Mouse (Mus musculus): ENCODE data around the gene Erich4. TPM values are rescaled to one million over a fixed set of nuclear protein-coding genes. Genes with fewer than 3 reads are reported as not detected.

Gene Erich4
- polyA plus RNA-seq, 1 experiment from 2014 or later, result 3.2 TPM

- no peak for ATAC-seq (ENCODE audit: insufficient read depth, low FRiP score, low read depth)
Observed at GRCm38 (mm10) chr7:25639754-25640153, 24.1 kb upstream of the Erich4 start.

GRCm38 (mm10) chr7:25637099-25637498, 21.4 kb upstream of the Erich4 start:
- no peak overlapping the region for H3K4me2 ChIP-seq
- no peak overlapping the region for H3K9ac ChIP-seq
- H3K27me3 ChIP-seq (replicated peaks), result no peaks in the 10 kb centered on the region
- no peak overlapping the region for H3K4me3 ChIP-seq (replicated peaks)
- H3K4me1 ChIP-seq, result no peaks in the 10 kb centered on the region
- ATAC-seq (ENCODE audit: insufficient read depth, low FRiP score, low read depth), result no peak
- WGBS, result 83% methylated on average over 5 of the region's 5 CpGs
- H3K36me3 ChIP-seq, result peaks cover 6% of the 10 kb centered on the region; the same call in 1 of the 2 replicates
- no peaks in the 10 kb centered on the region for H3K9me3 ChIP-seq
- H3K27ac ChIP-seq, result no peak overlapping the region

More at GRCm38 (mm10) chr7:25639754-25640153, 24.1 kb upstream of the Erich4 start:
- H3K4me3 ChIP-seq (replicated peaks), result no peak overlapping the region
- no peak overlapping the region for H3K4me2 ChIP-seq
- H3K4me1 ChIP-seq, result no peaks in the 10 kb centered on the region
- H3K9me3 ChIP-seq, result no peaks in the 10 kb centered on the region
- H3K27ac ChIP-seq, result no peak overlapping the region
- no peaks in the 10 kb centered on the region for H3K27me3 ChIP-seq (replicated peaks)
- 93% methylated on average over 4 of the region's 4 CpGs for WGBS
- peaks cover 6% of the 10 kb centered on the region; the same call in 1 of the 2 replicates for H3K36me3 ChIP-seq
- H3K9ac ChIP-seq, result no peak overlapping the region

- no peaks in the 10 kb centered on the region for H3K9me3 ChIP-seq
- no peak overlapping the region for H3K4me2 ChIP-seq
- no peak for ATAC-seq (ENCODE audit: insufficient read depth, low FRiP score, low read depth)
- H3K36me3 ChIP-seq, result peaks cover 6% of the 10 kb centered on the region; the same call in 1 of the 2 replicates
- H3K4me3 ChIP-seq (replicated peaks), result no peak overlapping the region
- H3K27me3 ChIP-seq (replicated peaks), result no peaks in the 10 kb centered on the region
- WGBS, result 24% methylated on average over 3 of the region's 3 CpGs
- no peak overlapping the region for H3K9ac ChIP-seq
- no peaks in the 10 kb centered on the region for H3K4me1 ChIP-seq
- H3K27ac ChIP-seq, result no peak overlapping the region
Observed at GRCm38 (mm10) chr7:25636373-25636772, 20.7 kb upstream of the Erich4 start.

GRCm38 (mm10) chr7:25632679-25633078, 17.0 kb upstream of the Erich4 start:
- Histone ChIP-seq H3K27me3 (replicated peaks) (no peaks in the 10 kb centered on the region), H3K9me3 (no peaks in the 10 kb centered on the region), H3K4me1 (peaks cover 9% of the 10 kb centered on the region), H3K27ac (no peak overlapping the region), H3K4me2 (no peak overlapping the region), H3K36me3 (peaks cover 11% of the 10 kb centered on the region; the same call in 1 of the 2 replicates), H3K4me3 (replicated peaks) (no peak overlapping the region), H3K9ac (no peak overlapping the region)
- 75% methylated on average over 5 of the region's 5 CpGs for WGBS
- ATAC-seq (ENCODE audit: insufficient read depth, low FRiP score, low read depth), result no peak

- Histone ChIP-seq H3K27ac (no peak overlapping the region), H3K9ac (peak overlapping the region; percentile 63; the same call in 1 of the 2 replicates), H3K4me3 (replicated peaks) (peak overlapping the region; percentile 48), H3K27me3 (replicated peaks) (no peaks in the 10 kb centered on the region), H3K36me3 (peaks cover 6% of the 10 kb centered on the region; the same call in 1 of the 2 replicates), H3K4me1 (peaks cover 22% of the 10 kb centered on the region), H3K4me2 (peak overlapping the region; percentile 81), H3K9me3 (no peaks in the 10 kb centered on the region)
- WGBS, result 50% methylated on average over 8 of the region's 8 CpGs
- no peak for ATAC-seq (ENCODE audit: insufficient read depth, low FRiP score, low read depth)
Observed at GRCm38 (mm10) chr7:25628323-25628620, 12.6 kb upstream of the Erich4 start.

- WGBS, result 13% methylated on average over 38 of the region's 38 CpGs
- Histone ChIP-seq H3K27ac (peak overlapping the region; percentile 83), H3K27me3 (replicated peaks) (no peaks in the 10 kb centered on the region), H3K9me3 (no peaks in the 10 kb centered on the region), H3K36me3 (peaks cover 6% of the 10 kb centered on the region; the same call in 1 of the 2 replicates), H3K4me3 (replicated peaks) (peak overlapping the region; percentile 48), H3K4me2 (peak overlapping the region; percentile 81), H3K4me1 (peaks cover 22% of the 10 kb centered on the region), H3K9ac (peak overlapping the region; percentile 63)
- ATAC-seq (ENCODE audit: insufficient read depth, low FRiP score, low read depth), result peak; percentile 83
Observed at GRCm38 (mm10) chr7:25627431-25628322, 12.0 kb upstream of the Erich4 start.

GRCm38 (mm10) chr7:25626509-25627430, 11.1 kb upstream of the Erich4 start, which contains the start of gene B3gnt8:
Gene B3gnt8, plus strand, starts transcription at chr7:25626654.
- Histone ChIP-seq H3K36me3 (0 out of 2 replicates have a peak, but pooled peaks cover 11% of the 10 kb centered on the region), H3K27ac (peak within 1 kb of the TSS; percentile 83), H3K4me2 (peak within 1 kb of the TSS; percentile 81), H3K4me3 (replicated peaks) (peak within 1 kb of the TSS; percentile 48), H3K9ac (peak within 1 kb of the TSS; percentile 63), H3K27me3 (replicated peaks) (no peaks in the 10 kb centered on the region), H3K4me1 (peaks cover 22% of the 10 kb centered on the region), H3K9me3 (no peaks in the 10 kb centered on the region)
- 8% methylated on average over 29 of the region's 29 CpGs for WGBS
- peak; percentile 56 for ATAC-seq (ENCODE audit: insufficient read depth, low FRiP score, low read depth)

GRCm38 (mm10) chr7:25625594-25626250, 10.0 kb upstream of the Erich4 start:
- H3K4me1 ChIP-seq, result peaks cover 22% of the 10 kb centered on the region
- no peak overlapping the region for H3K4me3 ChIP-seq (replicated peaks)
- no peaks in the 10 kb centered on the region for H3K27me3 ChIP-seq (replicated peaks)
- no peak overlapping the region for H3K9ac ChIP-seq
- H3K9me3 ChIP-seq, result no peaks in the 10 kb centered on the region
- peak overlapping the region; percentile 83 for H3K27ac ChIP-seq
- 72% methylated on average over 10 of the region's 10 CpGs for WGBS
- H3K4me2 ChIP-seq, result no peak overlapping the region
- no peak for ATAC-seq (ENCODE audit: insufficient read depth, low FRiP score, low read depth)
- peaks cover 16% of the 10 kb centered on the region; the same call in 1 of the 2 replicates for H3K36me3 ChIP-seq

GRCm38 (mm10) chr7:25624851-25625250, 9.2 kb upstream of the Erich4 start:
- no peak for ATAC-seq (ENCODE audit: insufficient read depth, low FRiP score, low read depth)
- H3K4me1 ChIP-seq, result peaks cover 25% of the 10 kb centered on the region
- no peak overlapping the region for H3K4me2 ChIP-seq
- WGBS, result 65% methylated on average over 5 of the region's 5 CpGs
- H3K9ac ChIP-seq, result no peak overlapping the region
- peaks cover 15% of the 10 kb centered on the region; the same call in 1 of the 2 replicates for H3K36me3 ChIP-seq
- no peaks in the 10 kb centered on the region for H3K27me3 ChIP-seq (replicated peaks)
- no peaks in the 10 kb centered on the region for H3K9me3 ChIP-seq
- no peak overlapping the region; the same call in 1 of the 2 replicates for H3K27ac ChIP-seq
- no peak overlapping the region for H3K4me3 ChIP-seq (replicated peaks)

- peaks cover 30% of the 10 kb centered on the region for H3K4me1 ChIP-seq
- H3K27ac ChIP-seq, result no peak overlapping the region
- H3K9me3 ChIP-seq, result no peaks in the 10 kb centered on the region
- peaks cover 10% of the 10 kb centered on the region; the same call in 1 of the 2 replicates for H3K36me3 ChIP-seq
- H3K9ac ChIP-seq, result no peak overlapping the region
- no peak overlapping the region for H3K4me3 ChIP-seq (replicated peaks)
- 90% methylated on average over 11 of the region's 11 CpGs for WGBS
- no peak for ATAC-seq (ENCODE audit: insufficient read depth, low FRiP score, low read depth)
- no peak overlapping the region for H3K4me2 ChIP-seq
- no peaks in the 10 kb centered on the region for H3K27me3 ChIP-seq (replicated peaks)
Observed at GRCm38 (mm10) chr7:25623857-25624370, 8.2 kb upstream of the Erich4 start.

GRCm38 (mm10) chr7:25620751-25621150, 5.1 kb upstream of the Erich4 start:
- no peaks in the 10 kb centered on the region for H3K27me3 ChIP-seq (replicated peaks)
- no peak overlapping the region for H3K4me2 ChIP-seq
- no peak overlapping the region for H3K9ac ChIP-seq
- H3K9me3 ChIP-seq, result no peaks in the 10 kb centered on the region
- H3K4me1 ChIP-seq, result peaks cover 9% of the 10 kb centered on the region
- 88% methylated on average over 11 of the region's 11 CpGs for WGBS
- ATAC-seq (ENCODE audit: insufficient read depth, low FRiP score, low read depth), result no peak
- peaks cover 10% of the 10 kb centered on the region; the same call in 1 of the 2 replicates for H3K36me3 ChIP-seq
- H3K27ac ChIP-seq, result no peak overlapping the region
- H3K4me3 ChIP-seq (replicated peaks), result no peak overlapping the region
